Mouse (Mus musculus) adrenal gland, postnatal 25 days (tissue): Measurements from ENCODE around the gene Mlh3. TPM values are rescaled to one million over a fixed set of nuclear protein-coding genes. Genes with fewer than 3 reads are reported as not detected.

Experiments used
- DNase-seq: peaks from one replicate; pipeline ENCODE4 v3.0.0; 2021; ENCODE audit warnings: mixed read lengths
- total RNA-seq: library from RNA; stranded (reverse); gene quantifications from 2 replicates; pipeline ENCODE4 v1.2.3, GENCODE M21; 2021

Gene Mlh3
- total RNA-seq, 1 experiment from 2014 or later = 14.3 TPM

GRCm38 (mm10) chr12:85227876-85228599, 42.4 kb downstream of the Mlh3 start:
- DNase-seq = no peak

DNA sequence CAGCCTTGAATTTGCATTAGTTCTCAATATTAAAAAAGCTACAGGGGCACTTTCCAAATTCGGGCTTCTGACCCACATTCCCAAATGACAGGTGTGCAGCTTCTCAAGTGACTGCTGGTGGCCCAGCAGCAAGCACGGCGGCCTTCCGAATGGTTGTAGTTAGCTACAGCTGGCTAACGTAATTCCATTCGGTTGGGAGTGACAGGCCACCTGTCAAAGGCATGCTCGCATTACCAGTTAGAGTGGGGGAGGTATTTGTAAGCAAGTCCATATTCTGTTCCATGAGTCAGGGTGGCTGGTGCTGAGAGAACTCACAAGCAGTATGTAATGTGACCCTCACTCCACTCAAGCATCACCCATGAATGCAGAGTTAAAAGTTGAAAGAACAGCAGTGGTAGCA, 43.2 kb downstream of the Mlh3 start:
- no peak for DNase-seq

GRCm38 (mm10) chr12:85219905-85220290, 50.5 kb downstream of the Mlh3 start:
- DNase-seq = peak; percentile 29

- peak; percentile 98 for DNase-seq
Observed at GRCm38 (mm10) chr12:85219236-85219904, 51.0 kb downstream of the Mlh3 start, which contains the start of gene Eif2b2. TSS of gene Eif2b2 (plus strand) at chr12:85219481.

DNA sequence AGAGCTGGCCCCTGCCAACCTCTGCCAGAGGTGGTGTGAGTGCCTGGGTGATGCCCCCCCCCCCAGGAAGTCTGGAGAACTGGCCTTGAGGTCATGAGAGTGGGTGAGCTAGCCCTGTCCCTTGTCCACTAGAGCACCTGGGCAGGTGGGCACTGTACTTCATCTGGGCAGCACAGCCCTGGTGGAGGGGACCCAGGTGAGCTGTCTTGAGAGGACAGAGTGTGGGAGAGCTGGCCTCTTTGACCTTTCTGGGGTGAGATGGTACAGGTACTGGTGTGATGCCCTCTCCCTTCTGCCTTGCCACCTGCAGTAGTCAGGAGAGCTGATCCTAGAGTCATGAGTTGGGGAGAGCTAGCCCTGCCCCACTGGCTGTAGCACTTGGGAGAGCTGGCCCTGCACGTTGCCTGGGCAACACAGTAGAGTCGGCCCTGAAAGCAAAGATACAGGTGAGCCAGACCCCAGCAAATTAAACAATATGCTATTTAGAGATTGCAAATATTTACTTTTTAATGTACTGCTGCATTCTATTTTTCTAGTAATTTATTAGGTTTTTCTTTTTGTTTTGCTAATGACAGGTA, 52.6 kb downstream of the Mlh3 start:
- no peak for DNase-seq

GRCm38 (mm10) chr12:85215031-85215430, 55.4 kb downstream of the Mlh3 start:
- no peak for DNase-seq

GRCm38 (mm10) chr12:85208687-85209199, 61.7 kb downstream of the Mlh3 start:
- DNase-seq = no peak

- DNase-seq = no peak
Observed at GRCm38 (mm10) chr12:85205425-85205824, 65.0 kb downstream of the Mlh3 start.

GRCm38 (mm10) chr12:85204105-85204504, 66.3 kb downstream of the Mlh3 start:
- no peak for DNase-seq

DNA sequence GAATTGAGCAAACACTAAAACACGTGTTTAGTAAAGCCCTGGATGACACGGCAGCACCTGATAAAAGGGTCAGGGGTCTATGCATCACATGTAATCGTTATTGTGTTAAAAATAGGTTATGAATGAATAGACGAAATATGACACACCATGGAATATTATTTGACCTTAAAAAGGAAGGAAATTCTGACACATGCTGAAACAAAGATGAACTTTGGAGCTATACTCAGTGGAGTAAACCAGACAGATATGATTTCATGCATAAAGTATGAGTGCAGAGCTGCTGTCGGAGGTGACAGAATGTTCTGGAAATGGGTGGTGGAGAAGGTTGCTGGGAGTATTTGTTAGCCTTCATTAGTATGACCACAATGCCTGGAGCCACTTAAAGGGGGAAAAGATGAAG, 66.7 kb downstream of the Mlh3 start:
- DNase-seq = no peak

GRCm38 (mm10) chr12:85202191-85202590, 68.2 kb downstream of the Mlh3 start:
- no peak for DNase-seq

GRCm38 (mm10) chr12:85201830-85202147, 68.6 kb downstream of the Mlh3 start:
- no peak for DNase-seq

- DNase-seq = no peak
Observed at GRCm38 (mm10) chr12:85200929-85201829, 69.2 kb downstream of the Mlh3 start.

DNA sequence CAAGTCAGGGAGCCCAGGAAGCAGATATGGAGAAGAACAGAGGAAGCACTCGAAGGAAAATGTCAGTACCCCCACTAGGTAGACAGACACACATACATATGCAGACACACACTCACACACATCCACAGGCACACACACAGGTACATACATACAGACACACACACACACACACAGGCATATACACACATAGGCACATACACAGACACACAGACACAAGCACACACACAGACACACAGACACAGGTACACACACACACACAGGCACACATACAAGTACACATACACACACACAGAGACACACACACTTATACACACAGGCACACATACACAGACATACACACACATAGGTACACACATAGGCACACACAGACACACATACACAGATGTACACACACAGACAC, 70.4 kb downstream of the Mlh3 start:
- DNase-seq = no peak

DNA sequence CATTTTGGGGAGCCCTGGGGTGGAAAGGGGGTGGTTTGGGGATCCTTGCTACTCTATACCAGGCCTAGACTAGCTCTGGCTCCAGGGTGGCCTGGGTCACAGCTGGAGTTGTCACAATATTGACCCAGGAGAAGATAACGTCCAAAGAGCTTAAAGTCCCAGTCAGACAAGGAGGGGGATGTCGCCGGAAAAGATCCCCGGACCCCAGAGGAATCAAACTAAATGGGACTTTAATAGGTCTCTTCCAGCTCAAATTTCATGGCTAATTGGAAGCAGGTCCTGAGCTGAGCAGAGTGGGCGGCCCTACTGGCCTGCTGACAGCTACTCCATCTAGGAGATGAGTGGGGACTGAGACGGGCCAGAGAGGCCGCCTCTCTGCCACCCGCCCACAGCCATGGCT, 72.5 kb downstream of the Mlh3 start:
- DNase-seq = no peak

DNA sequence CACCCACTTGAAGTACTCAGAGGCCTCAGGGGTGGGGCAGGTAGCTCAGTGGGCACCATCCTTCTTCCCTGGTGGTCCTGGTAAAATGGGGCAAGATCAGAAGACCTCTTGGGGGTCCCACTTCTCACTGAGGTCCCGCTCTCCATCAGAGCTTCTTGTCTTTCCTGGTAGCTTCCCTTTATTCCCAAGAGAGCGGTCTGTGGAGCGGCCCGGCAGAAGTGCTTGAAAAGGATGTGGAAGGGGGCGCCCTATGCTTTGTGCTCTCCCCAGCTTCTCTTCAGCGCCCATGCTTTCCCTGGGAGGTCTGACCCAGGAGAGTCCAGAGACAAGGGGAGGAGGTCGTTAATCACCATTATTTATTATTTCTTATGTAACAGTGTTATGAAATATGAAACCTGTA, 73.0 kb downstream of the Mlh3 start:
- no peak for DNase-seq

- no peak for DNase-seq
Observed at GRCm38 (mm10) chr12:85196191-85196590, 74.2 kb downstream of the Mlh3 start.

DNA sequence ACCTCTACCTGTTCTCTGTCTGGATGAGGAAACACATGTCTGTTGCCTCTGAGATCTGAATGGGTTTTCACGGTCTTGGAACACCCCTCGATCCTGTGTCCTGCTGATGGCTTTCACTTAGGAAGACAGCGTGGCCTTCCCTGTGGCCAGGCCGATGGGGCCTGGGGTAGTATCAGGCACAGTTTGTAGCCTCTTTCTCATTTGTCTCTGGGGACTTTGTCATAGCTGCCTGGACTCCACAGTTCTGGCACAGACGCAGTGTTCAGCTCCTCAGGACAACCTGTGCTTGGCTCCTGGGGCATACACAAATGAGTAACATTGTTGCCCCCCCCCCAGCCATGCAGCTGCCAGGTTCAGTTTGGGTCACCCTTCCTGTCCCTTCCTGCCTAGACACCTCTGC, 75.3 kb downstream of the Mlh3 start:
- DNase-seq = no peak

DNA sequence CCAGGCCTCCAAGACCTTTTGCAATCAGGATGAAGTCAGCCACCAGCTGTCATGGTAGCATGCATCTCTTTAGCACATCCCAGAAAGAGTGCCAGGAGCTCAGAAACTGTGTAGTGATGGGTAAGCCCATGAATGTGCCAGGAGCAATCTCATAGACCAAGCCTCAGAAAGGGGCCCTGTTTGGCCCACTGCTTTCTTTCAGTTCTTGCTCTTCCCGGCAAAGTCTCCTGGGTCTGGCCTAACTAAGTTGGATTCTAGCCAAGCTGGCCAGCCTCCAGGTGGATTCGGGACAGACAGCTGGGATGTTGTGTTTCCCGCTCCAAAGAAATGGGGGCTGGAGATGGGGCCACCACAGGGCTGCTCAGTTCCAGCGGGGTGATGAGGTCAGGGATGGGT, 75.8 kb downstream of the Mlh3 start:
- DNase-seq = peak; percentile 69

- no peak for DNase-seq
Observed at GRCm38 (mm10) chr12:85193923-85194622, 76.3 kb downstream of the Mlh3 start.

GRCm38 (mm10) chr12:85193146-85193545, 77.3 kb downstream of the Mlh3 start:
- no peak for DNase-seq
